In genomic region chr6:39304371-39304874, GRCm38 (mm10) we compare ENCODE assay signal across 11 mouse cellular contexts.
A peak's percentile ranks its signal among the peaks of the same experiment; 100 is the strongest.
DNase-seq lines count a peak whose midpoint lies in the region; ATAC-seq lines count a peak whose summit lies in the region.
"Had no signal": no experiment of that assay in that cellular context is flagged by ENCODE, and none has a peak within 500 bp of the region (broad histone marks: within the 10 kb centered on the region; RNA-seq: fewer than 3 reads in every experiment).

No protein-coding gene starts in this region.

- H3K27me3 ChIP-seq in embryonic facial prominence, embryonic 10.5 days (replicated peaks; ENCODE audit: low read depth, poor library complexity, severe bottlenecking) = no peaks in the 10 kb centered on the region
- no peaks in the 10 kb centered on the region for H3K27me3 ChIP-seq in hindbrain, embryonic 12.5 days

- H3K4me3 ChIP-seq in embryonic facial prominence, embryonic 10.5 days = no peak overlapping the region
- no peak overlapping the region for H3K4me3 ChIP-seq in hindbrain, embryonic 12.5 days

- no peaks in the 10 kb centered on the region for H3K9me3 ChIP-seq in embryonic facial prominence, embryonic 10.5 days
- no peaks in the 10 kb centered on the region for H3K9me3 ChIP-seq in hindbrain, embryonic 12.5 days (replicated peaks)

- ATAC-seq in hindbrain, embryonic 12.5 days (ENCODE audit: low FRiP score) = no peak
- ATAC-seq: intestine, postnatal 0 days; liver, postnatal 0 days had no signal

- H3K4me2 ChIP-seq in hindbrain, embryonic 12.5 days (replicated peaks) = no peak overlapping the region

- DNase-seq in Muller cell, postnatal 12 days (ENCODE audit: inconsistent ontology term) = peak; percentile 73
- DNase-seq in embryonic facial prominence, embryonic 10.5 days (ENCODE audit: low spot score) = peak; percentile 48
- DNase-seq in mesoderm, embryonic 11.5 days (ENCODE audit: low read depth, low spot score) = peak; percentile 43
- no peak for DNase-seq in thymus, postnatal 14 days
- no peak for DNase-seq in left cerebral cortex, postnatal 36 days (ENCODE audit: low spot score in 2 of 2)
- no peak for DNase-seq in layer of hippocampus, postnatal 10 days (ENCODE audit: low spot score in 2 of 2)
- DNase-seq in frontal cortex, postnatal 10 days (ENCODE audit: low spot score in 2 of 2) = no peak
- DNase-seq: cerebellum, adult 9-10 months; liver, postnatal 0 days had no signal

- H3K9ac ChIP-seq in hindbrain, embryonic 12.5 days = peak overlapping the region; percentile 9; the same call in 1 of the 2 replicates
- H3K9ac ChIP-seq: liver, postnatal 0 days had no signal

- 11% methylated on average over 6 of the region's 6 CpGs for WGBS in embryonic facial prominence, embryonic 10.5 days
- 4% methylated on average over 6 of the region's 6 CpGs for WGBS in hindbrain, embryonic 12.5 days

- intact Hi-C loops in left cerebral cortex, postnatal 36 days (cut with DNase I) = no loop called here

- peak overlapping the region; percentile 79 for H3K27ac ChIP-seq in embryonic facial prominence, embryonic 10.5 days (replicated peaks)
- peak overlapping the region; percentile 57 for H3K27ac ChIP-seq in hindbrain, embryonic 12.5 days

- no peaks in the 10 kb centered on the region for H3K36me3 ChIP-seq in embryonic facial prominence, embryonic 10.5 days (replicated peaks)
- no peaks in the 10 kb centered on the region for H3K36me3 ChIP-seq in hindbrain, embryonic 12.5 days

- H3K4me1 ChIP-seq in embryonic facial prominence, embryonic 10.5 days = peaks cover 36% of the 10 kb centered on the region
- peaks cover 11% of the 10 kb centered on the region for H3K4me1 ChIP-seq in hindbrain, embryonic 12.5 days

Comparison
In these comparisons a context has a peak if more than half of its experiments do, and no peak if none do; other contexts are left out.
1. DNase-seq: peak in Muller cell, postnatal 12 days (single experiment), embryonic facial prominence, embryonic 10.5 days (single experiment) and mesoderm, embryonic 11.5 days (single experiment); none in thymus, postnatal 14 days (single experiment), left cerebral cortex, postnatal 36 days (0 of 2), layer of hippocampus, postnatal 10 days (0 of 2) and frontal cortex, postnatal 10 days (0 of 2).